Mouse (Mus musculus) testis, adult 2 months (tissue): ENCODE measurements around the gene Gm40460.
"Not testable (repeated sequence)": the region's sequence is repeated elsewhere in the genome, so short reads cannot be mapped to it uniquely, and the experiment has no call there.

Experiments
- CTCF ChIP-seq: fragments of 200-500 bp; IDR thresholded peaks from 2 replicates; pipeline ENCODE4 v1.5.1; 2012; ENCODE audit warnings: low read depth, mild to moderate bottlenecking, inconsistent platforms, low read length, moderate library complexity; ENCODE audit not compliant: control insufficient read depth, insufficient read depth, insufficient replicate concordance
- POLR2A ChIP-seq: fragments of 200-500 bp; IDR thresholded peaks from 2 replicates; pipeline ENCODE4 v1.6.1; 2012; ENCODE audit warnings: low read depth, mild to moderate bottlenecking, inconsistent platforms, low read length, moderate library complexity; ENCODE audit not compliant: control insufficient read depth

DNA sequence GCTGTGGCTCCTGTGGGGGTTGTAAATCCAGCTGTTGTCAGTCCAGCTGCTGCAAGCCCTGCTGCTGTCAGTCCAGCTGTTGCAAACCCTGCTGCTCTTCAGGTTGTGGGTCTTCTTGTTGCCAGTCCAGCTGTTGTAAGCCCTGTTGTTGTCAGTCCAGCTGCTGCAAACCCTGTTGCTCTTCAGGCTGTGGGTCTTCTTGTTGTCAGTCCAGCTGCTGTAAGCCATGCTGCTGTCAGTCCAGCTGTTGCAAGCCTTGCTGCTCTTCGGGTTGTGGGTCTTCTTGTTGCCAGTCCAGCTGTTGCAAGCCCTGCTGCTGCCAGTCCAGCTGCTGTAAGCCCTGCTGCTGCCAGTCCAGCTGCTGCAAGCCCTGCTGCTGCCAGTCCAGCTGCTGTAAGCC, 28.7 kb downstream of the Gm40460 start:
- not testable (repeated sequence) for TF ChIP-seq CTCF, POLR2A
